Mouse (Mus musculus) stomach, postnatal 0 days (tissue): ENCODE results near the gene Tacc3. TPM values are rescaled to one million over a fixed set of nuclear protein-coding genes. Genes with fewer than 3 reads are reported as not detected.

Experiments
- ATAC-seq: fragments of 200-750 bp; cut with Nextera tagmentation; 2 replicates; pipeline ENCODE4 v1.8.0; 2017; ENCODE audit not compliant: low FRiP score, low TSS enrichment
- DNase-seq: peaks from one replicate; pipeline ENCODE4 v3.0.0-alpha.2; 2016; ENCODE audit warnings: low spot score
- H3K27ac ChIP-seq: fragments of 300-500 bp; sonication (generic); replicated peaks from 2 replicates; pipeline ENCODE4 v1.5.1; 2014; ENCODE audit warnings: mild to moderate bottlenecking, control low read depth
- H3K27me3 ChIP-seq: fragments of 300-500 bp; sonication (generic); 2 replicates; pipeline ENCODE4 v1.6.1; 2014; ENCODE audit warnings: low read length; ENCODE audit not compliant: control insufficient read depth, insufficient read depth
- H3K36me3 ChIP-seq: fragments of 300-500 bp; sonication (generic); 2 replicates; pipeline ENCODE4 v1.6.1; 2014; ENCODE audit warnings: low read length, mixed read lengths; ENCODE audit not compliant: control insufficient read depth, insufficient read depth
- H3K4me1 ChIP-seq: fragments of 300-500 bp; sonication (generic); replicated peaks from 2 replicates; pipeline ENCODE4 v1.6.1; 2014; ENCODE audit warnings: antibody characterized with exemption; ENCODE audit not compliant: control insufficient read depth, insufficient read depth
- H3K4me2 ChIP-seq: fragments of 300-500 bp; sonication (generic); replicated peaks from 2 replicates; pipeline ENCODE4 v1.6.1; 2014; ENCODE audit warnings: low read depth, mild to moderate bottlenecking, control low read depth, moderate library complexity
- H3K4me3 ChIP-seq: fragments of 300-500 bp; sonication (generic); 2 replicates; pipeline ENCODE4 v1.5.1; 2014; ENCODE audit warnings: low read depth, low read length, control low read depth
- H3K9ac ChIP-seq: fragments of 300-500 bp; sonication (generic); 2 replicates; pipeline ENCODE4 v1.6.1; 2014; ENCODE audit warnings: mild to moderate bottlenecking, low read length, control low read depth, mixed read lengths
- H3K9me3 ChIP-seq: fragments of 300-500 bp; sonication (generic); 2 replicates; pipeline ENCODE4 v1.6.1; 2016; ENCODE audit warnings: low read length; ENCODE audit not compliant: control insufficient read depth
- CTCF ChIP-seq: IDR thresholded peaks from 2 replicates; pipeline ENCODE4 v1.5.1; 2016; ENCODE audit warnings: antibody characterized with exemption, low read depth, mild to moderate bottlenecking, moderate library complexity
- EP300 ChIP-seq: optimal IDR thresholded peaks from 2 replicates; pipeline ENCODE3; 2016; ENCODE audit warnings: antibody characterized with exemption
- WGBS: fragments of 180-500 bp; shearing (Covaris S2); extraction: QIAGEN DNeasy Blood & Tissue Kit; methylation state at CpG from one replicate; pipeline ENCODE4 v1.1.7; 2014; 5-methylcytosine and 5-hydroxymethylcytosine counted together
- polyA plus RNA-seq: library from polyadenylated mRNA; unstranded; fragments of >200 nt; fragmentation: Nextera tagmentation; extraction: Ambion mirVana; gene quantifications from 2 replicates; pipeline ENCODE4 v1.2.1, GENCODE M21; 2015

The Tacc3 gene
- polyA plus RNA-seq, 1 experiment from 2014 or later: 44.0 TPM

DNA sequence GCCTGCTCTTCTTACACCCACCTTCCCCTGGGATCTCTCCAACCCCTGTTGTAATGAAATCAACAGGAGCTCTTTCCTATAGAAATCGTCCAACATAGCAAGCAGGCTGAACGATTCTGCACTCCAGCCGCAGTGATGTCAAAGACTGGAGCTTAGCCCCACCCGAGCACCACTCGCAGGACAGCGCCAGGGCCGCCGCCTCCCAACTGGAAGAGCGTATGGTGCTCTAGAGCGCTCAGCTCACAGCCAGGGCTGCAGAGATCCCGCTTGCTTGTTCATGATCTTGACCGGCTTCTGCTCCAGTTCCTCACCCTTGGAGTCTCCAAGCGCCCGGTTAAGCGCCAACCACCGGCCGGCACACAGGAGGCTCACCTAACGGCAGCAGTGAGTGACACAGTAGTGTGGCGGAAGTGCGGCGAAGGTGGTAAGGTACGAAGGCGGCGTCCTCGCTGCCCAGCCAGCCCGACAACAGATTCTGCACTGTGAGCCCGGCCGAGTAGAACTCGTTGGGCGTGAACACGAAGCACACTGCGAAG, 609 bp upstream of the Tacc3 start:
- TF ChIP-seq EP300 (no peak), CTCF (no peak)
- Histone ChIP-seq H3K36me3 (peaks cover 2% of the 10 kb centered on the region; the same call in 1 of the 2 replicates), H3K9ac (peak overlapping the region; percentile 77), H3K27ac (peak overlapping the region; percentile 98), H3K4me1 (0 out of 2 replicates have a peak, but pooled peaks cover 4% of the 10 kb centered on the region), H3K27me3 (no peaks in the 10 kb centered on the region), H3K4me2 (peak overlapping the region; percentile 80), H3K9me3 (no peaks in the 10 kb centered on the region), H3K4me3 (peak overlapping the region; percentile 72)
- peak; percentile 87 for DNase-seq
- WGBS: under 1% methylated on average over 32 of the region's 32 CpGs
- peak; percentile 61 for ATAC-seq

- Histone ChIP-seq H3K9ac (peak overlapping the region; percentile 41), H3K27ac (peak overlapping the region; percentile 69), H3K27me3 (no peaks in the 10 kb centered on the region), H3K4me1 (0 out of 2 replicates have a peak, but pooled peaks cover 4% of the 10 kb centered on the region), H3K36me3 (peaks cover 6% of the 10 kb centered on the region; the same call in 1 of the 2 replicates), H3K4me2 (peak overlapping the region; percentile 71), H3K9me3 (no peaks in the 10 kb centered on the region), H3K4me3 (peak overlapping the region; percentile 72)
- TF ChIP-seq EP300 (no peak), CTCF (no peak)
- DNase-seq (no peak), ATAC-seq (no peak)
- WGBS: under 1% methylated on average over 26 of the region's 26 CpGs
Measured at GRCm38 (mm10) chr5:33658664-33659050, 729 bp downstream of the Tacc3 start.

- DNase-seq (no peak), ATAC-seq (no peak)
- Histone ChIP-seq H3K4me3 (no peak overlapping the region), H3K36me3 (peaks cover 15% of the 10 kb centered on the region), H3K27ac (no peak overlapping the region), H3K4me2 (no peak overlapping the region), H3K4me1 (no peaks in the 10 kb centered on the region), H3K27me3 (no peaks in the 10 kb centered on the region), H3K9ac (no peak overlapping the region), H3K9me3 (no peaks in the 10 kb centered on the region)
- no peak for TF ChIP-seq EP300
- TF ChIP-seq CTCF: peak; percentile 66
Measured at GRCm38 (mm10) chr5:33668223-33668622, 10.3 kb downstream of the Tacc3 start.

DNA sequence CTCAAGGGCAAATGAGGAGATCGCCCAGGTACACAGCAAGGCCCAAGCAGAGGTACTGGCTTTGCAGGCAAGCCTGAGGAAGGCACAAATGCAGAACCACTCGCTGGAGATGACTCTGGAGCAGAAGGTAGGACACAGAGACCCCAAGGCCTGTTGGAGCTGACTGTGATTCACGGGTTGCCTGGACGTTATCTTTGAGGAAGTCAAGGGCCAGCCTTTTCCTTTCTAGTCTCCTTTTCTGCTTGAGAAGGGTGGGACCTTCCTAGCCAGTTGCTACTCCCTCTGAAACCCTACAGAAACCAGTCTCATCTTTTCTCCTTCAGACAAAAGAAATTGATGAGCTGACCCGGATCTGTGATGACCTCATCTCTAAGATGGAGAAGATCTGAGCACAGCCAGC, 13.7 kb downstream of the Tacc3 start:
- Histone ChIP-seq H3K4me3 (no peak overlapping the region), H3K4me2 (no peak overlapping the region), H3K27me3 (no peaks in the 10 kb centered on the region), H3K27ac (no peak overlapping the region), H3K9me3 (no peaks in the 10 kb centered on the region), H3K4me1 (no peaks in the 10 kb centered on the region), H3K36me3 (peaks cover 9% of the 10 kb centered on the region), H3K9ac (no peak overlapping the region)
- no peak for ATAC-seq
- DNase-seq: no peak
- TF ChIP-seq CTCF (no peak), EP300 (no peak)
- WGBS: 76% methylated on average over 5 of the region's 5 CpGs

DNA sequence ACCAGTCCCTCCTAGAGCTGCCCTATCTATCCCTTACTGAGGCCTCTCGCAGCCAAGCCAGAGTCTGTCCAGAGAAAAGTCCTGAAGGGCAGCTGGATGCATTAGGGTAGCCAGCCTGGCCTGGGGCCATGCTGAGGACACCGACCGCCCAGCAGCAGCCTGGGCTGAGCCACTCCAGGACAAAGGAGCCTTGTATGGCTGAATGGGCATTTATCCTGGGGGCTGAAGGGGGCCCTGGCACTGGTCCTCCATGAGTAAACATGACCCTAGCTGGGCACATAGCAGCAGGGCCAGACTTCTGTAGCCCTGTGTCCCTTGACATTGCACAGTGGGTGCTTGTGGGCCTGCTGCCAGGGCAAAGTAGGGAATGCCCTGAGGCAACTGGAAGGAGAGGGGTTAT, 16.5 kb downstream of the Tacc3 start:
- H3K36me3 ChIP-seq: no peaks in the 10 kb centered on the region; the same call in 1 of the 2 replicates
- no peak overlapping the region for H3K4me3 ChIP-seq
- WGBS: 71% methylated on average over 3 of the region's 3 CpGs
- no peaks in the 10 kb centered on the region for H3K4me1 ChIP-seq
- no peak overlapping the region for H3K4me2 ChIP-seq
- TF ChIP-seq CTCF: no peak
- no peak for TF ChIP-seq EP300
- ATAC-seq (peak; percentile 35), DNase-seq (no peak)
- H3K9me3 ChIP-seq: no peaks in the 10 kb centered on the region
- no peaks in the 10 kb centered on the region for H3K27me3 ChIP-seq
- no peak overlapping the region for H3K27ac ChIP-seq
- H3K9ac ChIP-seq: no peak overlapping the region; the same call in 1 of the 2 replicates

DNA sequence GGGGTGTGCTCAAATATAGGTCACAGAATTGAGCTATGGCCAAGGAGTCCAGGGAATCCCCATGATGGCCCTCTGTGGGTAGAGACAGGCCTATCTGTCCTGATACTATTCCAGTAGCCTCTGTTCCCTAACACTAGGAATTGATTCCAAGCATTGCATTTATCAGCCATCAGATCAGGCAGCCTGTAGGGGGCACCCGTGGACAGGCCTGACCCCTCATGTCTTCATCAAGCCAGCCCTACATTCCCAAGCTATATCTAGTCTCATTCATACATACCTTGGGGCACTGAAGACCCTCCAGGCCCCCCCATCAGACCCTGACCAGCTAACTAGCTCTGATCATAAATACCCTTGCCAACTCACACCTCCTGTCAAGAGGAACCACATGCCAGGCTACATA, 18.0 kb downstream of the Tacc3 start:
- no peak overlapping the region for H3K9ac ChIP-seq
- no peaks in the 10 kb centered on the region; the same call in 1 of the 2 replicates for H3K36me3 ChIP-seq
- H3K4me3 ChIP-seq: no peak overlapping the region
- ATAC-seq (no peak), DNase-seq (peak; percentile 59)
- 0% methylated on average over 1 of the region's 1 CpGs for WGBS
- no peak overlapping the region for H3K4me2 ChIP-seq
- H3K27me3 ChIP-seq: no peaks in the 10 kb centered on the region
- H3K9me3 ChIP-seq: no peaks in the 10 kb centered on the region
- peak; percentile 86 for TF ChIP-seq CTCF
- TF ChIP-seq EP300: no peak
- no peaks in the 10 kb centered on the region for H3K4me1 ChIP-seq
- H3K27ac ChIP-seq: no peak overlapping the region
